Mouse (Mus musculus): ENCODE measurements around the gene Ogfod1. TPM values are rescaled to one million over a fixed set of nuclear protein-coding genes. Genes with fewer than 3 reads are reported as not detected.

The Ogfod1 gene
- polyA plus RNA-seq, 1 experiment = 8.3 TPM

DNA sequence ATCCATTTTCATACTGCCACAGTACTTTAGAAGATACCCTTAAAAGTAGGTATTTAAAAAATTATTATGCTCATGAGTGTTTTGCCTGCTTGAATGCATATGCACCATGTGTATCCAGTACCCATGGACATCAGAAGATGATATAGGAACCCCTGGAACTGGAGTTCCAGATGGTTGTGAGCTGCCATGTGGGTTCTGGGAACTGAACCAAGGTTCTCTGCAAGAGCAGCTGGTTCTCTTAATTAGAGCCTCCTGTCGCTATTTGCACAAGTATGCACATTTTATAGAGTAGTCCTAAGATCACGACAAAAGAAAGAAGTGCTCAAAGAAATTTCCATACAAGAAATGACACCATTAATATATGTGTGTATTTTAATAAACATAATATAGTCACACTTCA lies 10.8 kb downstream of the Ogfod1 start:
- TF ChIP-seq GATA1 (IDR thresholded peaks at IDR 0.05; ENCODE audit: low read length) = no peak

DNA sequence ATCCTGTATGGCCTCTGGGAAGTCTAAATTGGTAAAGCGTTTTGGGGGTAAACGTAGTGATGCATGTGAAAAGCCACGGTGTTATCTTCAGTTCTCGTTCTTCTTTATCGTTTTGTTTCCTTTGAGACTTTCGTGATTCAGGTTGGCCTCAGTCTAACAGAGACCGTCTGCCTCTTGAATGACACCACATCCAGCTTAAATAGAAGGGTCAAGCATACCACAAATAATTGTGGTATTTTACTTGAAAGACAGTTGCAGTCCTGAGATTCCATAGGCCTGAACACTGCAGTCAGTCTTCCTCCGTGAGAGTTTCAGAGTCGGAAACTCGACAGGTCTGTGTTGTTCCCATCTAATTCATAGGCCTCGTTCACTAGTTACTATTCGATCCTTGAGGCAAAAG lies 15.7 kb downstream of the Ogfod1 start:
- TF ChIP-seq GATA1 (IDR thresholded peaks at IDR 0.05; ENCODE audit: low read length) = no peak

DNA sequence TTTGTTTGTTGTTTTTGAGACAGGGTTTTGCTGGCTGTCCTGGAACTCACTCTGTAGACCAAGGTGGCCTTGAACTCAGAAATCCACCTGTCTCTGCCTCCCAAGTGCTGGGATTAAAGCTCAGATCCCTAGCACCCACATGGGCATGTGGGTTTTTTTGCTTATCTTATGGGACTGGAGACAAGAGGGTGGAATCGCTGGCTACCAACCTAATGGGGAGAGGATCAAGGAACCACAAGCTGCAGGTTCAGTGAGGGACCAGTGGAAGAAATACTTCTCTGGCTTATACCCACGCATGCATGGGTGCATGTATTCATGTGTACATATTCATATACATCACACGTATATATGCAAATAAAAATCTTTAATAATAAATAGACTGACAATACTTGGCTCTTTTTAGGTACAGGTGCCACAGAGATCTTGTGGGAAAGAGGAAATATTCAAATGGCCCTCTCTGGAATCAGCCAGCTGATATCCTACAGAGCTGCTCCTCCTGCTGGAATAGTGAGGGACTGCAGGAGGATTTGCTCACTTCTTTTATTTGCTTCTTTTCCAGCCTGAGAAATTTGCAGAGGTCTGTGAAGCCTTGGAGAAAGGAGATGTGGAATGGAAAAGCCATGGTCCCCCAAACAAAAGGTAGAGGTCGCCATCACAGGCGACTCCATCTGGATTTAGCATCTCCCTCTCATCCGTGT lies 20.3 kb downstream of the Ogfod1 start:
- no peak for TF ChIP-seq GATA1 (IDR thresholded peaks at IDR 0.05; ENCODE audit: low read length)

DNA sequence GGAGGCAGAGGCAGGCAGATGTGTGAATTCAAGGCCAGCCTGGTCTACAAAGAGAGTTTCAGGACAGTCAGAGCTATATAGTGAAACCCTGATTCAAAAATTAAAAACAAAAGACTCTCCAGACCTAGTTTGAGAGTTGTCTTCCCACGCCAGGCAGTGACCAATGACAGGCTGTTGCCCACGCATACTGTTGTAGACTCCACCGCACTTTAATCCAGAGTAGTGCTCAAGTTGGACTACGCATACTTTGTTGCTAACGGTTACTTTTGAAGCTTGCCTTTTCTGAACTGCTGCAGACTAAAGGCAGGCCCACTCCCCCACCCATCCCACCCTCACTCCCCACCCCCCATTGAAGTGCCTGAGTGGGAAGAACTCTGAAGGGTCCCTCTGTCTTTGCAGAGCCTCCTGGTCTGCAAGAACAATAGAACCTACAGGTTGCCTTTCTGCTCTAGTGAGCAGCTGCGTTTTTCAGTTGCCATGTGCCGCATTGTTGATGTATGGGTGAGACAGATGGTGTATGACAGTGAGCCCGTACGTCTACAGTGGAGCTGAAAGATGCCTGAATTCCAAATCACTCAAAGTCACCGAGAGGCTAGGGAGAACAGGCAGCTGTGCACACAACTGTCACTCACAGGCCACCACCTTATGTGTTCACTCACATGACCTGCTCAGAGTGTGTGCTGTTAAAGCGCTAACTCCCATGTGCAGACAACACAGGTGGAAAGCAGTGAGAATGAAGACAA lies 29.3 kb downstream of the Ogfod1 start:
- no peak for TF ChIP-seq GATA1 (IDR thresholded peaks at IDR 0.05; ENCODE audit: low read length)

DNA sequence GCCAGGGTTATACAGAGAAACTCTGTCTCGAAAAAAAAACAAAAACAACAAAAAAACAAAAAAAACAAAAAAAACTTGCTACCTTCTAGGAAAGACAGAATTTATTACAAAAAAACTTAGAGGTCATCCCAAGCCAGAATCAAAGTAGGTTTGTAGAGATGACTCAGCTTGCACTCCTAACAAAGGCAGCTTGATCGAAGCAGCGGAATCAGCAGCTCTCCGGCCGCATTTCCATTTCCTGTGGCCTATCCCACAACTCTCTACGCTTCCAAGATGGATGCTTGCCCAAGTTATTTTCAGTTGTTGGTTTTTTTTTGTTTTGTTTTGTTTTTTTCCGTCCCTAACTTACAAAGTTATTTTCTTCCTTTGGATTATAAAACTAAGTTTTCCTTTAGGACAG lies 31.8 kb downstream of the Ogfod1 start:
- TF ChIP-seq GATA1 (IDR thresholded peaks at IDR 0.05; ENCODE audit: low read length) = no peak

DNA sequence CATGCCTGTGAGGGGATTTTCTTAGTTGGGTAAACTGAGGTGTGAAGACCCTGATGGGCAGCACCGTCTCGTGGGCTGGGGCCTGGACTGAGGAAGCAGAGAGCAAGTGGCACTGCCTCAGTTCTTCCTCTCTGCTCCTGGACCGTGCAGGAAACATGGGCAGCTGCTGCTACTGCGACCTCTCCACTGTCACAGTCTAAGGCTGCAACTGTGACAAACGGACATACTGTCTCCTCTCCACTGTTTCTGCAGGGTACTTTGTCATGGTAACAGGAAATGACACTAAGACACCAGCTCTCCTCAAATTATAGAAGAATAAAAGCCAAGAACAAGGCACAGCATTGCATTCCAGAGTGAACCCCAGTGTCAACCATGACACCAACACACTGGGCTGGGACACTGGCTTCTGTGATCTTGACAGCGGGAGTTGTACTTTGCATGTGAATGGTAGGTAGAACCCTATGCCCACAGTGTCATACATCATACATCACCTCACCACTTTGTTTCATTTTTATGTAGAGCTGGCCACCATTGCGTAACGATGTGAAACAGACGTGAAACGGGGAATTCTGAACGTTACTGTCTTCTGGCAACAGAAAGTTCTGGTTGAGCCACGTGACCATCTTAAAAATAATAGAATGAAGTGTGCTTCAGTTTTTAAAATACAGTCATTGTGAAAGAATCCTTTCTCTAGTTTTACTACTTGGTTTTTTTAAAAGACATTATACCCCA lies 39.6 kb downstream of the Ogfod1 start:
- TF ChIP-seq GATA1 (IDR thresholded peaks at IDR 0.05; ENCODE audit: low read length) = no peak

DNA sequence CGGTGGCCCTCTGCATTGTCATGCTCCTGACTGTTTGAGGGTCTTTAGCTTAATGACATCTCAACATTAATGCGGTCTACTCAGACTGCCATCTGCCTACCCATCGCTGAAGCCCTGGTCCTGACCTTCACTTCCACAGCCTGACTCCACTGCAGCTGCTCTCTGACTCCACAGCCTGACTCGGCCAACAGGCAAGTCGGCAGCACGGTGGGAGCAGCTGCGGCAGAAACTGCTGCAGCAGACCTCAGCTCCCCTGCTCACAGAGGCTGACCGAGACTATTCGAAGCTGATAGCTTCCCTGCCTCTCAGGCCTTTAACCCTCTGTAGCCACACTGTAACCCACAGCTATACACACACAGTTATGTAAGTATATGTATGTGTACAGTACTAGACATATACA lies 51.0 kb downstream of the Ogfod1 start:
- TF ChIP-seq GATA1 (IDR thresholded peaks at IDR 0.05; ENCODE audit: low read length) = no peak

DNA sequence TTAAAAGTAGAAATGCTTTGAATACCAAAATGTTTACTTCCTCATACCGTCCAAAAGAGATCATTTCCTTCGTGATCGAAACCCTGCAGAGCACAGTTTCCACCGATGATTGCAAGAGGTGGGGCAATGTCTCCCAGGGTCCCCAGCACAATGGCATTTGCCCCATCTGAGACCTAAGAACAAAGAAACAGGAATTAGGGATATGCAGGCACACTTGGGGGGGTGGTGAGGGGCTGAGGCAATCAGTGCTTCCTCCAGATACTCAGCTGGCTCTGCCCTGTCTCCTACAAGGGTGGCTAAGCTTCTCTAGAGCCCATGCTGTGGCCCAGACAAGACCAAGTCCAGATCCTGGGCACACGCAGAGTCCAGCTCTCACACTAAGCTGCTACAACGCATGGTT lies 52.7 kb downstream of the Ogfod1 start:
- TF ChIP-seq GATA1 (IDR thresholded peaks at IDR 0.05; ENCODE audit: low read length) = no peak

DNA sequence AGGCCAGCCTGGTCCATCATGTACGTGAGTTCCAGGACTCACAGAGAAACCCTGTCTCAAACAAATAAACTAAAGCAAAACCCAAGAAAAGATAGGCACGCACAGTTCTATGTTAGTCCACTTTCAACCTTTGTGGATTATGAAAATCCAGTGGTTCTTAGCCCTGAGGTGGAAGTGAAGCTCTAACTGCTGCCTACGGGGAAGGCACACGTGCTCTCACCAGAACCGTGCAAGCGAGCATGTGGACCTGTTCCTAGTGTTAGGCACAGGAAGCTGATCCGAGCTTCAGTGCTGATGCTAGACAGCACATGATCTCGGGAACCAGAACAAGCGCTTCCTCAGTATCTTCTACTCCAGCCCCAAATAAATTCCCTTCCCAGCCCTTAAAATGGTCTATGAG lies 55.9 kb downstream of the Ogfod1 start:
- TF ChIP-seq GATA1 (IDR thresholded peaks at IDR 0.05; ENCODE audit: low read length) = no peak

DNA sequence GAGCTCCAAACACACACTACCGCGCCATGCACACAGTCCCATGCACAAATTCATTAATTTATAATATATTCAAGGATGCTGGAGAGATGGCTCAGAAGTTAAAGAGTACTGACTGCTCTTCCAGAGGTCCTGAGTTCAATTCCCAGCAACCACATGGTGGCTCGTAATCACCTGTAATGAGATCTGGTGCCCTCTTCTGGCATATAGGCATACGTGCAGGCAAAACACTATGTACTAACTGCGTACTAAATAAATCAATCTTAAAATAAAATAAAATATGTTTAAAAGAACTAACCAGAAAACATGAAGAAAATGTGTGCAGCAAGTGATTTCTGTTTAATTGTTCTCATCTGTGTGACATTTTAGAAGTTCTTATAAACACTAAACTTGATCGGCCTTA lies 57.3 kb downstream of the Ogfod1 start:
- TF ChIP-seq GATA1 (IDR thresholded peaks at IDR 0.05; ENCODE audit: low read length) = no peak

DNA sequence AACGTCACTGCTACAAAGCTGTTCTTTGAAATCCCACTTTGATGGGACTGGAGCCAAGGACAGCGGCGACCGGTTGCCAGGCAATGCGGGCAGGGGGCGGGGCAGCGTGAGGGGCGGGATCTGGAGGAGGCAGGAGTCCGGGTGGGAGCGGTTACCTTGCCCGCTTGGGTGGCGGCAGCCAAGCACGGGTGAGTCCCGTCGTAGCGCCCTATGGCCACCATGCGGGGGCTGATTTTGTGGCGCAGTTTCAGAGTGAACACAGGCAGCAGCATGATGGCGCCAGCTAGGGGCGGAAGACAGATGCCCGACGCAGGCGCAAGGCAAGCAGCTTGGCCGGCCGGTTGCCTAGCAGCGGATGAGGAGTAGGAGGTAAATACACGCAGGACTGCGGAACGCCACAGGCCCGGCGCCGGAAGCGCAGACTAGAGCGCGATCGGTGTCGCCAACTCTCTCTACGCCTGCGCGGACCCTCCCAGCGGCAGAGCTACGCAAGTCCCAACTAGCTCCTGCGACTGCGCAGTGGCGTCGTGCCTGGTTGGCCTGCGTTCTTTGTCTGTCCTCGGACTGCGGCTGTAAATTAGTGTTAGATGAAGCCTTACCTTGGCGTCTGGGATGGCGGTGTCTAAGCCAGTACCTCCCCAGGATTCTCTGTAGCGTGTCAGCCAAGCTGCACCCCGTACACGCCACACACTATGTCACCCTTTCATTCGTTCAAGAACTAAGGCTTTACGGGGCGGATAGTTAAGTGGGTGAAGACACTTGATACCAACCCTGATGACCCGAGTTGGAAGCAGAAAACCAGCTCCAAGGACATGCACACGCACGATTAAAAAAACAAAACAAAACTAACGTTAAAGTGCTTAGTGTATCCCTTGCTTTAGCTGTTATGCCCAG lies 61.3 kb downstream of the Ogfod1 start, which contains the start of gene Bbs2:
Gene Bbs2 (minus strand): TSS at position 848 of the 894 bp plus-strand sequence.
- TF ChIP-seq GATA1 (IDR thresholded peaks at IDR 0.05; ENCODE audit: low read length) = no peak

DNA sequence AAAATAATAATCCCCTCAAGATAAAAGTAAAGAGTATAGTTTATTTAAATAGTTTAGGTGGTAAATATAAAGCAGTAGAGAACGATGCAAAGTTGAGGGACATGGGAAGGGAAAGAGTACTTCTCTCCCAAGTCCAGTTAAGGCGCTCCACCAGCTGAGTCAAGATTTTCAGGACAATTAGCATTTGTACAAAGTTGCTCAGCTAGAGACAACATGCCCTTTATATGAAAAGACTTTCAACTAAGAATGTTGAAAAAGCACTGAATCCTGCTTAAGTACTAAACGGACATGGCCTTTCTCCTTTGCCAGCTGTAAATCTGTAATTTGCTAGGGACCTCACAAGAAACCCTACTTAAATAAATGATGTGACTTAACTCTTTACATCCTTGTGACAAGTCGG lies 62.0 kb downstream of the Ogfod1 start:
- no peak for TF ChIP-seq GATA1 (IDR thresholded peaks at IDR 0.05; ENCODE audit: low read length)

DNA sequence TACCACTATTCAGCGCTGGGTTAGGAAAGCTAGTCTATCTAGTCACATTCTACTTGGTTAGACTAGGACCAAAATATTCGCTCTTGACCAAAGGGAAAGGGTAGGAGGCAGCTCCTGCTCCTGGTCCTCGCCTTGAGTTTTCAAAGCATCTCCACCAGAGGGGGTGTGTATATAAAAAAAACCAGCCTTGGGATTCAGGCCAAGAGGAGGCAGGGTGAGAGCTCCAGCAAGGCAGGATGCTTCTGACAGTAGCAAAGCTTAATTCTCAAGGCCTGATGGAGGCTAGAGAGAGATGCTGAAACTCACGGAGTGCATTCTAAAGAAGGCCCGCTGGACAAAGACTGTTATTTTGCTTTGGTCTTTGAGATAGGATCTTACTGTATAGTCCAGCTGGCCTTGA lies 67.1 kb downstream of the Ogfod1 start:
- TF ChIP-seq GATA1 (IDR thresholded peaks at IDR 0.05; ENCODE audit: low read length) = no peak

DNA sequence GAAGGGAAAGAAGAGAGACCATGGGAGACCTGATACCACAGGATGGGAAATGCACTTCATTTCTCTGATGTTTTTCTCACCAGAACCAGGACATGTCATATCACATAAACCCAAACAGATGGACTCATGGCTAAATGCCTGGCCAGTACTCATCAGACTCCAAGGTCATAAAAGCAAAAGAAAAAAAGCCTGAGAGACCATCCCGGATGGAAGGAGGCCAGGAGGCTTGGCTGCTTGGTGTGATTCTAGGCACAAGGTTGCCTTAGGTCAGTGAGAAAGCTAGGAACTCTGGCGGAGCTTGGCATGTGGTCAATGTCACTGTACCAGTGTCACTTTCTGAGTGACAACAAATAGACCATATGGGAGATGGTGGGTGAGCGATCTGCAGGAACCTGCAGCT lies 70.9 kb downstream of the Ogfod1 start:
- TF ChIP-seq GATA1 (IDR thresholded peaks at IDR 0.05; ENCODE audit: low read length) = no peak

DNA sequence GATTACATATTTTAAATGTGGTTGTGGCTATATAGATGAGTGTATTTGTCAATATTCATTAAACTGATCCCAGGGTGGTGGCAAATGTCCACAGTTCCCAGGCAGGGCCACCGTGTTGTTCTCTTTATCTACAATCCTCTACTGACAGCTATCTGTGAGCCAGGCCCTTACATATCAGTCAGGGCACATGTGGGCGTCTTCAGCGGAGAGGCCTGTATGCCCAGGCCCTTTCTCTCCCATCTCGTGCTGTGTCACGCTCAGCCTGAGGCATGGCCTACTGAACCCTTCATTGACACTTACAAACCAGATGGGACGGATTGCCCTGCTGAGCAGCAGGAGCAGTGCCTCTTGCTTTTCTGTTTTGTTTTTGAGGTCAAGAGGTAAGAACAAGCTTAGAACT lies 72.4 kb downstream of the Ogfod1 start:
- TF ChIP-seq GATA1 (IDR thresholded peaks at IDR 0.05; ENCODE audit: low read length) = no peak
